Mouse (Mus musculus) brain, embryonic 14.5 days (tissue): ENCODE results near the gene Ube2r2.

Experiments used
- CTCF ChIP-seq: fragments of 200-500 bp; IDR thresholded peaks from 2 replicates; pipeline ENCODE4 v1.5.1; 2012; ENCODE audit warnings: inconsistent platforms, mild to moderate bottlenecking, moderate library complexity, borderline replicate concordance; ENCODE audit not compliant: insufficient read depth, insufficient read length; ENCODE audit errors: extremely low read depth
- POLR2A ChIP-seq: fragments of 200-500 bp; IDR thresholded peaks from 2 replicates; pipeline ENCODE4 v1.6.1; 2012; ENCODE audit warnings: mild to moderate bottlenecking, inconsistent platforms, borderline replicate concordance; ENCODE audit not compliant: poor library complexity, insufficient read depth, insufficient read length, severe bottlenecking; ENCODE audit errors: extremely low read depth

GRCm38 (mm10) chr4:41108717-41109425 lies 26.7 kb upstream of the Ube2r2 start:
- no peak for TF ChIP-seq CTCF
- no peak for TF ChIP-seq POLR2A
